26 mouse cellular contexts compared by ENCODE assay signal in the genomic region with DNA sequence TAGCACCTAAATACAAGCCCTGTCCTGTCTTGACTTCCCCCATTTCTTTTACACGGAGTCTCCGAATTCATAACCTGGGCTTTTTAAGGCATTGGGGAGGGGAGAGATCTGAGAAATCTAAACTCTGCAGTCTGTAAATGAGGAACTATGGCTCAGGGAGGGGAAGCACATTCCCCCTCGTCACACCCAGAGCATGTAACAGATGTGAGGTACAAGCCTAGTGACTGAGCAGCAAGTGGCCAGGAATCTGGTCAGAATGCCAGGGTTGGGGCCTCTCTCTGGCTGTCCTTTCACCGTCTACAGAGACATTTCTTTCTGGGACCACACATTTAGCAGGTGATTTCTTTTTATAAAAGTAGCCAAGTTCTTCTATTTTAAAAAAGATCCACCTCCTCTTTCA.
A peak's percentile ranks its signal among the peaks of the same experiment; 100 is the strongest.
DNase-seq lines count a peak whose midpoint lies in the region; ATAC-seq lines count a peak whose summit lies in the region.
"Had no signal": no experiment of that assay in that cellular context is flagged by ENCODE, and none has a peak within 500 bp of the region (broad histone marks: within the 10 kb centered on the region; RNA-seq: fewer than 3 reads in every experiment).

No protein-coding gene starts in this region.

- H3K4me3 ChIP-seq in heart, embryonic 16.5 days (ENCODE audit: low read length) = no peak overlapping the region
- H3K4me3 ChIP-seq: forebrain, embryonic 10.5 days; hindbrain, embryonic 12.5 days; liver, embryonic 12.5 days; midbrain, embryonic 13.5 days; neural tube, embryonic 12.5 days had no signal

- H3K4me2 ChIP-seq in heart, embryonic 16.5 days (ENCODE audit: low read depth, low read length) = no peak overlapping the region
- H3K4me2 ChIP-seq: hindbrain, embryonic 12.5 days; liver, embryonic 12.5 days; midbrain, embryonic 13.5 days; neural tube, embryonic 12.5 days had no signal

- DNase-seq in heart, adult 18-20 months = peak; percentile 21 to 59
- DNase-seq in heart, postnatal 14 days = no peak
- peak; percentile 15 for DNase-seq in layer of hippocampus, adult 11-12 months (ENCODE audit: low spot score)
- no peak for DNase-seq in layer of hippocampus, postnatal 36 days
- DNase-seq in right cerebral cortex, postnatal 14 days = no peak
- DNase-seq: adrenal gland, adult 2 months; B cell, adult 2 months; cerebellum, adult 18-20 months; cerebellum, postnatal 14 days; kidney, adult 18-20 months; lung, adult 2 months; lung, postnatal 14 days; right cerebral cortex, postnatal 25 days; spleen, adult 18-20 months; thymus, postnatal 14 days had no signal

- H3K27ac ChIP-seq in heart, embryonic 16.5 days (ENCODE audit: low read length) = peak overlapping the region; percentile 29; the same call in 1 of the 2 replicates
- H3K27ac ChIP-seq: forebrain, embryonic 10.5 days; hindbrain, embryonic 12.5 days; kidney, postnatal 0 days; liver, embryonic 12.5 days; midbrain, embryonic 13.5 days; neural tube, embryonic 12.5 days had no signal

- no peaks in the 10 kb centered on the region for H3K36me3 ChIP-seq in heart, embryonic 16.5 days (ENCODE audit: control insufficient read depth, insufficient read depth)
- H3K36me3 ChIP-seq: forebrain, embryonic 10.5 days; G1E; hindbrain, embryonic 12.5 days; liver, embryonic 12.5 days; midbrain, embryonic 13.5 days; neural tube, embryonic 12.5 days had no signal

- H3K4me1 ChIP-seq in heart, embryonic 16.5 days (ENCODE audit: control insufficient read depth, insufficient read depth, low read length) = peaks cover 6% of the 10 kb centered on the region
- H3K4me1 ChIP-seq: liver, embryonic 12.5 days; neural tube, embryonic 12.5 days had no signal

- ATAC-seq in heart, embryonic 16.5 days (replicated peaks; ENCODE audit: extremely low read depth, insufficient read depth, low FRiP score) = no peak
- ATAC-seq in monocyte, adult 5-6 weeks (replicated peaks; ENCODE audit: insufficient number of reproducible peaks, low FRiP score, low TSS enrichment, poor library complexity, severe bottlenecking) = 0 out of 2 replicates have a peak, but pooled peaks have one; percentile 40
- ATAC-seq: forebrain, embryonic 16.5 days; liver, embryonic 12.5 days; midbrain, embryonic 13.5 days; Patski had no signal

- H3K27me3 ChIP-seq in heart, embryonic 16.5 days (ENCODE audit: control insufficient read depth, insufficient read depth, low read length) = no peaks in the 10 kb centered on the region
- H3K27me3 ChIP-seq: hindbrain, embryonic 12.5 days; liver, embryonic 12.5 days; midbrain, embryonic 13.5 days; neural tube, embryonic 12.5 days; Patski had no signal

- 65% methylated on average over 4 of the region's 4 CpGs for WGBS in heart, embryonic 16.5 days

- no peaks in the 10 kb centered on the region for H3K9me3 ChIP-seq in heart, embryonic 16.5 days (replicated peaks; ENCODE audit: control insufficient read depth, low read length)
- H3K9me3 ChIP-seq: forebrain, embryonic 10.5 days; hindbrain, embryonic 12.5 days; liver, embryonic 12.5 days; midbrain, embryonic 13.5 days; neural tube, embryonic 12.5 days had no signal

- H3K9ac ChIP-seq in heart, embryonic 16.5 days (ENCODE audit: low read length) = no peak overlapping the region
- H3K9ac ChIP-seq: hindbrain, embryonic 12.5 days; liver, embryonic 12.5 days; midbrain, embryonic 13.5 days; neural tube, embryonic 12.5 days had no signal

- intact Hi-C loops in heart, postnatal 14 days (cut with DNase I) = no loop called here

Comparison
In these comparisons a context has a peak if more than half of its experiments do, and no peak if none do; other contexts are left out.
1. DNase-seq: peak in heart, adult 18-20 months (2 of 2) and layer of hippocampus, adult 11-12 months (single experiment); none in heart, postnatal 14 days (0 of 2), layer of hippocampus, postnatal 36 days (0 of 2) and right cerebral cortex, postnatal 14 days (single experiment).